Mouse (Mus musculus): ENCODE measurements around the gene Atpaf2. TPM values are rescaled to one million over a fixed set of nuclear protein-coding genes. Genes with fewer than 3 reads are reported as not detected.

The Atpaf2 gene
- polyA plus RNA-seq, 1 experiment = not detected

- H3K4me1 ChIP-seq (ENCODE audit: control insufficient read depth, insufficient read depth, low read length) = no peaks in the 10 kb centered on the region
- TF ChIP-seq CTCF (IDR thresholded peaks at IDR 0.05; ENCODE audit: insufficient read depth, low read depth, low read length) = no peak
- no peak for TF ChIP-seq POLR2A (IDR thresholded peaks at IDR 0.05; ENCODE audit: insufficient read depth, low read depth, low read length)
- H3K27ac ChIP-seq (ENCODE audit: insufficient read depth, low read depth, low read length) = no peak overlapping the region
- no peak overlapping the region for H3K4me3 ChIP-seq (ENCODE audit: insufficient read depth, low read depth, low read length)
- WGBS = 67% methylated on average over 3 of the region's 3 CpGs
Measured at GRCm38 (mm10) chr11:60436618-60437017, 18.4 kb upstream of the Atpaf2 start.

- H3K27ac ChIP-seq (ENCODE audit: insufficient read depth, low read depth, low read length) = no peak overlapping the region
- no peak overlapping the region for H3K4me3 ChIP-seq (ENCODE audit: insufficient read depth, low read depth, low read length)
- no peaks in the 10 kb centered on the region for H3K4me1 ChIP-seq (ENCODE audit: control insufficient read depth, insufficient read depth, low read length)
- WGBS = 97% methylated on average over 1 of the region's 1 CpGs
- TF ChIP-seq CTCF (IDR thresholded peaks at IDR 0.05; ENCODE audit: insufficient read depth, low read depth, low read length) = no peak
Measured at GRCm38 (mm10) chr11:60435133-60435532, 16.9 kb upstream of the Atpaf2 start.

- H3K4me3 ChIP-seq (ENCODE audit: insufficient read depth, low read depth, low read length) = no peak overlapping the region
- TF ChIP-seq POLR2A (IDR thresholded peaks at IDR 0.05; ENCODE audit: insufficient read depth, low read depth, low read length) (no peak), CTCF (IDR thresholded peaks at IDR 0.05; ENCODE audit: insufficient read depth, low read depth, low read length) (no peak)
- no peaks in the 10 kb centered on the region for H3K4me1 ChIP-seq (ENCODE audit: control insufficient read depth, insufficient read depth, low read length)
- H3K27ac ChIP-seq (ENCODE audit: insufficient read depth, low read depth, low read length) = no peak overlapping the region
Measured at GRCm38 (mm10) chr11:60433501-60433900, 15.2 kb upstream of the Atpaf2 start.

- no peak for TF ChIP-seq POLR2A (IDR thresholded peaks at IDR 0.05; ENCODE audit: insufficient read depth, low read depth, low read length)
- no peak overlapping the region for H3K4me3 ChIP-seq (ENCODE audit: insufficient read depth, low read depth, low read length)
- H3K27ac ChIP-seq (ENCODE audit: insufficient read depth, low read depth, low read length) = no peak overlapping the region
- H3K4me1 ChIP-seq (ENCODE audit: control insufficient read depth, insufficient read depth, low read length) = no peaks in the 10 kb centered on the region
- WGBS = 95% methylated on average over 3 of the region's 3 CpGs
Measured at GRCm38 (mm10) chr11:60427628-60428027, 9.4 kb upstream of the Atpaf2 start.

GRCm38 (mm10) chr11:60426417-60426816 is 8.2 kb upstream of the Atpaf2 start:
- Histone ChIP-seq H3K27ac (ENCODE audit: insufficient read depth, low read depth, low read length) (no peak overlapping the region), H3K4me3 (ENCODE audit: insufficient read depth, low read depth, low read length) (no peak overlapping the region), H3K4me1 (ENCODE audit: control insufficient read depth, insufficient read depth, low read length) (no peaks in the 10 kb centered on the region)
- 91% methylated on average over 1 of the region's 1 CpGs for WGBS
- TF ChIP-seq CTCF (IDR thresholded peaks at IDR 0.05; ENCODE audit: insufficient read depth, low read depth, low read length) (no peak), POLR2A (IDR thresholded peaks at IDR 0.05; ENCODE audit: insufficient read depth, low read depth, low read length) (no peak)

GRCm38 (mm10) chr11:60423006-60423405 is 4.7 kb upstream of the Atpaf2 start:
- TF ChIP-seq POLR2A (IDR thresholded peaks at IDR 0.05; ENCODE audit: insufficient read depth, low read depth, low read length) (no peak), CTCF (IDR thresholded peaks at IDR 0.05; ENCODE audit: insufficient read depth, low read depth, low read length) (no peak)
- Histone ChIP-seq H3K27ac (ENCODE audit: insufficient read depth, low read depth, low read length) (no peak overlapping the region), H3K4me1 (ENCODE audit: control insufficient read depth, insufficient read depth, low read length) (peaks cover 7% of the 10 kb centered on the region), H3K4me3 (ENCODE audit: insufficient read depth, low read depth, low read length) (no peak overlapping the region)
- WGBS = 93% methylated on average over 1 of the region's 1 CpGs

GRCm38 (mm10) chr11:60422046-60422668 is 3.9 kb upstream of the Atpaf2 start:
- 58% methylated on average over 6 of the region's 6 CpGs for WGBS
- H3K4me1 ChIP-seq (ENCODE audit: control insufficient read depth, insufficient read depth, low read length) = peaks cover 8% of the 10 kb centered on the region
- no peak overlapping the region for H3K27ac ChIP-seq (ENCODE audit: insufficient read depth, low read depth, low read length)
- TF ChIP-seq CTCF (IDR thresholded peaks at IDR 0.05; ENCODE audit: insufficient read depth, low read depth, low read length) = no peak
- no peak for TF ChIP-seq POLR2A (IDR thresholded peaks at IDR 0.05; ENCODE audit: insufficient read depth, low read depth, low read length)
- no peak overlapping the region for H3K4me3 ChIP-seq (ENCODE audit: insufficient read depth, low read depth, low read length)

GRCm38 (mm10) chr11:60418473-60418803 is 181 bp upstream of the Atpaf2 start:
- H3K4me1 ChIP-seq (ENCODE audit: control insufficient read depth, insufficient read depth, low read length) = peaks cover 11% of the 10 kb centered on the region
- no peak for TF ChIP-seq POLR2A (IDR thresholded peaks at IDR 0.05; ENCODE audit: insufficient read depth, low read depth, low read length)
- TF ChIP-seq CTCF (IDR thresholded peaks at IDR 0.05; ENCODE audit: insufficient read depth, low read depth, low read length) = no peak
- no peak overlapping the region for H3K27ac ChIP-seq (ENCODE audit: insufficient read depth, low read depth, low read length)
- 19% methylated on average over 6 of the region's 6 CpGs for WGBS
- H3K4me3 ChIP-seq (ENCODE audit: insufficient read depth, low read depth, low read length) = peak overlapping the region; percentile 78

GRCm38 (mm10) chr11:60416963-60417716 is 1.1 kb downstream of the Atpaf2 start, which contains the start of gene Gid4:
Gid4 (plus strand) TSS chr11:60417145.
- WGBS = under 1% methylated on average over 75 of the region's 81 CpGs
- H3K27ac ChIP-seq (ENCODE audit: insufficient read depth, low read depth, low read length) = peak within 1 kb of the TSS; percentile 64
- H3K4me1 ChIP-seq (ENCODE audit: control insufficient read depth, insufficient read depth, low read length) = peaks cover 11% of the 10 kb centered on the region
- peak within 1 kb of the TSS; percentile 78 for H3K4me3 ChIP-seq (ENCODE audit: insufficient read depth, low read depth, low read length)
- TF ChIP-seq CTCF (IDR thresholded peaks at IDR 0.05; ENCODE audit: insufficient read depth, low read depth, low read length) = no peak
- TF ChIP-seq POLR2A (IDR thresholded peaks at IDR 0.05; ENCODE audit: insufficient read depth, low read depth, low read length) = peak; percentile 63; the same call in 1 of the 2 replicates
